Mouse (Mus musculus) testis, adult 2 months (tissue): ENCODE measurements around the gene Crb1.

Source experiments
- CTCF ChIP-seq: fragments of 200-500 bp; IDR thresholded peaks from 2 replicates; pipeline ENCODE4 v1.5.1; 2012; ENCODE audit warnings: low read depth, mild to moderate bottlenecking, inconsistent platforms, low read length, moderate library complexity; ENCODE audit not compliant: control insufficient read depth, insufficient read depth, insufficient replicate concordance
- POLR2A ChIP-seq: fragments of 200-500 bp; IDR thresholded peaks from 2 replicates; pipeline ENCODE4 v1.6.1; 2012; ENCODE audit warnings: low read depth, mild to moderate bottlenecking, inconsistent platforms, low read length, moderate library complexity; ENCODE audit not compliant: control insufficient read depth

- TF ChIP-seq CTCF (no peak), POLR2A (no peak)
Observed at GRCm38 (mm10) chr1:139422941-139423340, 46.0 kb upstream of the Crb1 start.
